Mouse (Mus musculus) testis, adult 2 months (tissue): ENCODE results near the gene Klhl41. TPM values are rescaled to one million over a fixed set of nuclear protein-coding genes. Genes with fewer than 3 reads are reported as not detected.
"Not testable (repeated sequence)": the region's sequence is repeated elsewhere in the genome, so short reads cannot be mapped to it uniquely, and the experiment has no call there.

Source experiments
- H3K27ac ChIP-seq: fragments of 200-500 bp; 2 replicates; pipeline ENCODE4 v1.5.1; 2012; ENCODE audit warnings: low read depth, low read length; ENCODE audit not compliant: control insufficient read depth, insufficient read depth
- H3K27me3 ChIP-seq: fragments of 200-500 bp; 2 replicates; pipeline ENCODE4 v1.6.1; 2012; ENCODE audit warnings: mild to moderate bottlenecking, low read length, moderate library complexity; ENCODE audit not compliant: control insufficient read depth, insufficient read depth
- H3K36me3 ChIP-seq: fragments of 200-500 bp; 2 replicates; pipeline ENCODE4 v1.6.1; 2012; ENCODE audit warnings: mild to moderate bottlenecking, low read length; ENCODE audit not compliant: control insufficient read depth, insufficient read depth
- H3K4me1 ChIP-seq: fragments of 200-500 bp; 2 replicates; pipeline ENCODE4 v1.6.1; 2012; ENCODE audit warnings: low read length; ENCODE audit not compliant: control insufficient read depth, insufficient read depth
- H3K4me3 ChIP-seq: fragments of 200-500 bp; 2 replicates; pipeline ENCODE4 v1.5.1; 2012; ENCODE audit warnings: low read depth, mild to moderate bottlenecking, low read length, moderate library complexity, mixed read lengths; ENCODE audit not compliant: control insufficient read depth
- CTCF ChIP-seq: fragments of 200-500 bp; IDR thresholded peaks from 2 replicates; pipeline ENCODE4 v1.5.1; 2012; ENCODE audit warnings: low read depth, mild to moderate bottlenecking, inconsistent platforms, low read length, moderate library complexity; ENCODE audit not compliant: control insufficient read depth, insufficient read depth, insufficient replicate concordance
- POLR2A ChIP-seq: fragments of 200-500 bp; IDR thresholded peaks from 2 replicates; pipeline ENCODE4 v1.6.1; 2012; ENCODE audit warnings: low read depth, mild to moderate bottlenecking, inconsistent platforms, low read length, moderate library complexity; ENCODE audit not compliant: control insufficient read depth
- polyA plus RNA-seq: library from polyadenylated mRNA; depleted of rRNA; stranded (reverse); fragments of >200 nt; gene quantifications from 2 replicates; pipeline ENCODE4 v1.2.3, GENCODE M21; 2012; rRNA removed

Gene Klhl41
- polyA plus RNA-seq: 2.4 and 2.7 TPM in 2 replicates

DNA sequence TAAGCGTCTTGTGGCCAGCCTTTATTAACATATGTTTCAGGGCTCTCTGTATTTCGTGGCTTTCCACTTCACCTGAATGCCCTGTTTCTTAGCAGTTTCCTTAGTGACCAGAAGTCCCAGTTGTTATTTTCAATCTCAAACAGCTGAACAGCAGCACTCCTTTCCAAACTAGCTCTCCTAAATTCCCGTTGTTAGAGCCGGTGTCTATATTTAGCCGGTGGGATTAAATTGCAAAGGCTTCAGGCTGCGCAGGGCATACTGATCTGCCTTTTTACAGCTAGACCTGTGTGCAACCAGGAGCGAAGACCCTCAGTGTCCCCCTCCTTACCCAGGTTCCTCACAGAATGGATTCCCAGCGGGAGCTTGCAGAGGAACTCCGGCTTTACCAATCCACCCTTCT is at the start of gene Klhl41:
Gene Klhl41, plus strand, starts transcription at position 268 of the 400 bp plus-strand sequence.
- no peak within 1 kb of the TSS for H3K27ac ChIP-seq
- no peaks in the 10 kb centered on the region for H3K27me3 ChIP-seq
- H3K36me3 ChIP-seq: no peaks in the 10 kb centered on the region
- H3K4me1 ChIP-seq: no peaks in the 10 kb centered on the region; the same call in 1 of the 2 replicates
- TF ChIP-seq CTCF (no peak), POLR2A (no peak)
- peak within 1 kb of the TSS; percentile 42 for H3K4me3 ChIP-seq

DNA sequence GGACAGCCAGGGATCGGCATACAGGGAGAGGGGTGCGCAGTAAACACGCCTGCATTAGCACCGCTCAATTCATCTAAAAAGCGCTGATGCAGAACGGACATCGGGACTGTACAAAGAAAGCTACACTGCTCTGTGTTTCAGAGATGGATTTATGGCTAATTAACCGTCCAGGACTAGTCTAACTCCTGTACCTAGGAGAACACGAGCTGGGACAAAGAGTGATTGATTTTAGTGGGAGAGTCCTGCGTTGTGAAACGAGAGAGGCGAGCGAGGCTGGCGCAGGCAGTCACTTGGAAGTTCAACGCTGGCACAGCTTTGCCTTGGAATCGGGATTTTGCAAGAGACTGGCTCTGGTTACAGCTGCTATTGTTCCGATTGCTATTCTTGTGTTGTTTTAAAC is 40.7 kb upstream of the Klhl41 start:
- TF ChIP-seq CTCF: no peak
- TF ChIP-seq POLR2A: no peak

DNA sequence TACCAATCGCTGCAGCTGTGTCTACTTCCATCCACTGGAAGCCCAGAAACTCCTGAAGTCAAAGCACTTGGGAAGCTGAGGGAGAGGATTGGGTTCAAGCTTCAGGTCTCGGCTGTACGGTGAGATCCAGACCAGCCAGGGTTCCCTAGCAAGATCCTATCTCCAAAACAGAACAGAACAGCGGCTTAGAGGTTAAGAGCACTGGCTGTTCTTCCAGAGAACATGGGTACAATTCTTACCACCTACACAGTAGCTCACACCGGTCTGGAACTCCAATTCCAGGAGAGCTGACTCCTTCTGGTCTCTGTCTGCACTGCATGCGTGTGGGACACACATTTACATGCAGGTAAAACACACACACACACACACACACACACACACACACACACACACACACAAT is 40.0 kb upstream of the Klhl41 start:
- no peaks in the 10 kb centered on the region for H3K27me3 ChIP-seq
- peaks cover 2% of the 10 kb centered on the region; the same call in 1 of the 2 replicates for H3K4me1 ChIP-seq
- no peak overlapping the region for H3K4me3 ChIP-seq
- H3K36me3 ChIP-seq: no peaks in the 10 kb centered on the region
- TF ChIP-seq CTCF (no peak), POLR2A (no peak)
- H3K27ac ChIP-seq: no peak overlapping the region

More for the DNA sequence above, 40.7 kb upstream of the Klhl41 start:
- peak overlapping the region; percentile 12; the same call in 1 of the 2 replicates for H3K4me3 ChIP-seq
- H3K36me3 ChIP-seq: no peaks in the 10 kb centered on the region
- H3K27ac ChIP-seq: no peak overlapping the region
- H3K4me1 ChIP-seq: peaks cover 2% of the 10 kb centered on the region; the same call in 1 of the 2 replicates
- no peaks in the 10 kb centered on the region for H3K27me3 ChIP-seq

DNA sequence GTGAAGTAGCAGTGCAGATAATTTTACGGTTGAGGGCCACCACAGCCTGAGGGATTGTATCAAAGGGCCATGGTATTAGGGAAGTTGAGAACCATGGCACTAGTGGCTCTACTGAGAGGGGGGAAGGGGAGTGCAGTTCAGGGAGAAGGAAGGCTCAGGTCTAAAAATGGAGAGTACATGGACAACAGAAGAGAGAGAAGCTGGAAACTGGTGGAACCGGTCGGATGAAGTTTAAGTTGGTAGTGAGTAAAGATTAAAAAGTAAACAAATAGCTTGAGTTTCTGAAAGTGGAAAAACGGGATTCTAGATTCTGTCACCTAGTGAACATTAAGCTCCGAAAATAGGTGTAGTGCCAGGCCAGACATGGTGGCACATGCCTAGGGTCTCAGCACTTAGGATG is 39.1 kb upstream of the Klhl41 start:
- Histone ChIP-seq H3K4me1 (peaks cover 3% of the 10 kb centered on the region), H3K27ac (no peak overlapping the region), H3K4me3 (no peak overlapping the region), H3K27me3 (no peaks in the 10 kb centered on the region), H3K36me3 (no peaks in the 10 kb centered on the region)
- no peak for TF ChIP-seq CTCF
- no peak for TF ChIP-seq POLR2A

DNA sequence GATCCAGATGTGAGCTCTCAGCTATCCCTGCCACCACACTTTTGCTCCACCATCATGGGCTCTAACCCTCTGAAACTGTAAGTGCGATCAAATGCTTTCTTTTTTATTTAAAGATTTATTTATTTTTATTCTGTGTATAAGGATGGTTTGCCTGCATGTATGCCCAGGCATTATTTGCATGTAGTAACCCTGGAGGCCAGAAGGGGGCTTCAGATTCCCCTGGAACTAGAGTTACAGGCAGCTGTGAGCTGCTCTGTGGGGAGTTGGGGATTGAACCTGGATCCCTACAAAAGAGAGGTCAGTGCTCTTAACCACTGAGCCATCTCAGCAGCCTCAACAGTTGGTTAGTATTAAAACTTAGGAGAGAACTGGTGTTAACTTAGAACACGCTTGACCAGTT is 38.5 kb upstream of the Klhl41 start:
- Histone ChIP-seq H3K36me3 (no peaks in the 10 kb centered on the region), H3K27me3 (no peaks in the 10 kb centered on the region), H3K4me3 (no peak overlapping the region), H3K4me1 (peaks cover 3% of the 10 kb centered on the region), H3K27ac (no peak overlapping the region)
- TF ChIP-seq POLR2A: no peak
- TF ChIP-seq CTCF: no peak

DNA sequence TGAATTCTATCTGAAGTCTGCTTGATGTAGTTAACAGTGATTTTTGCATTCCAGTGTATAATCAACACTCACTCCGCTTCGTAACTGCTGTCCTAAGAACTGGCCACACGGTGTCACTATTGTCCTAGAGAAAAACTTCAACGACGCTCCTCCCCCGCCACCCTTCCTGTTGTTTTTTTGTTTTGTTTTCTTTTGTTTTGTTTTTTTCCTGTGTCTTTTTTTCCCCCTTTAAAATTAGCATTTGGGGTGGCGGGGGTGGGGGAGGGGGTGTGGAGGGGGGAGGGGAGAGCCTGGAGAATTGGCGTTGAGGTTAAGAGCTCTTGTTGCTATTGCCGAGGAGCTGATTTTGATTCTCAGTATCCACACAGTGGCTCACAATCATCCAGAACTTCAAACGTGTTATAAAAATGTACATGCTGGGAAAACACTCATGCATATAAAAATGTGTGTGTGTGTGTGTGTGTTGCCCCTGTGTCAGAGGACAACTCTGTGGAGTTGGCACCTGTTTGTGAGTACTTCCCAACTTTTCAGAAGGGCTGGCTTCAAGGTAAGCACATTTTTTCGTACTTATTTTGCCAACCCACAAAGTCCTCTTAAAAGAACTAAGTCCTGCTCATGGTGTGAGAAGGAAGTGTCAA is 34.7 kb upstream of the Klhl41 start:
- TF ChIP-seq POLR2A (no peak), CTCF (peak; percentile 25; the same call in 1 of the 2 replicates)
- peaks cover 4% of the 10 kb centered on the region; the same call in 1 of the 2 replicates for H3K4me1 ChIP-seq
- no peak overlapping the region for H3K27ac ChIP-seq
- H3K27me3 ChIP-seq: no peaks in the 10 kb centered on the region
- peak overlapping the region; percentile 19; the same call in 1 of the 2 replicates for H3K4me3 ChIP-seq
- no peaks in the 10 kb centered on the region for H3K36me3 ChIP-seq

DNA sequence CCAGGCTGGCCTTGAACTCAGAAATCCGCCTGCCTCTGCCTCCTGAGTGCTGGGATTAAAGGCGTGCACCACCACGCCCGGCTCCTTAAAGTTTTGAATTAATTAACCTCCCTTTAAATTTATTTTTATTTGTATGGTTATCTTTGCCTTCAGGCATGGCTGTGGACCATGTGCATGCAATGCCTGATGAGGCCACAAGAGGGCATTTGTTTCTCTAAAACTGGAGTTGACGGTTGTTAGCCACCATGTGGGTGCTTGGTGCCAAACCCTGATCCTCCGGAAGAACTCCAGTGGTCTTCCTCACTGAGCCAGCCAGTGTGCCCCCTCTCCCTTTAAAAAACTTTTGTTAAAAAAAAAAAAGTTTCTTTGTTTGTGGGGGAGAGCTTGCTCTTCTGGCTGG is 34.1 kb upstream of the Klhl41 start:
- peak; percentile 50; the same call in 1 of the 2 replicates for TF ChIP-seq CTCF
- TF ChIP-seq POLR2A: no peak
- no peak overlapping the region for H3K27ac ChIP-seq
- H3K4me3 ChIP-seq: no peak overlapping the region
- no peaks in the 10 kb centered on the region for H3K27me3 ChIP-seq
- H3K4me1 ChIP-seq: peaks cover 5% of the 10 kb centered on the region; the same call in 1 of the 2 replicates
- H3K36me3 ChIP-seq: no peaks in the 10 kb centered on the region

DNA sequence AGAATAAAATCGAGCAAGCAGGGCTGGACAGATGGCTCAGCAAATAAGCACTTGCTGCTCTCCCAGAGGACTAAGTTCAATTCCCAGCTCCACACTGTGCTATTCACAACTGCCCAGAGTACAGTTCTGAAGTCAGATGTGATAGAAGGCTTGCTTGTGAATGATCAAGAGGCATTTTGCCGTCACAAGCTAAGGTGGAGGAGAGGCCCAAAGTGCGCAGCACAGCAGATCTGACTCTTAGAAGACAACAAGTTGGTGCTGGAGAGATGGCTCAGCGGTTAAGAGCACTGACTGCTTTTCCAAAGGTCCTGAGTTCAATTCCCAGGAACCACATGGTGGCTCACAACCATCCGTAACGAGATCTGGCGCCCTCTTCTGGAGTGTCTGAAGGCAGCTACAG is 31.9 kb upstream of the Klhl41 start:
- not testable (repeated sequence) for H3K27ac ChIP-seq, H3K36me3 ChIP-seq, H3K27me3 ChIP-seq, H3K4me1 ChIP-seq, H3K4me3 ChIP-seq
